Mouse (Mus musculus): ENCODE results near the gene Ppil2.

DNA sequence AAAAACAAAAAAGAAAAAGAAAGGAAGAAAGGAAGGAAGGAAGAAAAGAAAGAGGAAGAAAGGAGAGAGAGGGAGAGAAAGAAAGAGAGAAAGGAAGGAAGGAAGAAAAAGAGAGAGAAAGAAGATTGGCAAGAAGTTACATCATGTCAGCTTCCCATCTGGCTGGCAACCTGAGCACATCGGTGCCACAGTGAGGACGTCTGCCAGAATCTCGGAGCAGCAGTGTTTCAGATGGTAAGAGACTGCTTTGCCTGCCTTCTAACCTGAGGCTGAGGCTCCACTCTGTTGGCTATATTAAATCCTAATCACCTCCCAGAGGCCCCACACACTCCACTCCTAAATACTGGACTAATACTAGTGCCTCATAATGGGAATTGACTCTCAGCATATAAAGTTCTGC is 57.2 kb downstream of the Ppil2 start:
- TF ChIP-seq CTCF (IDR thresholded peaks at IDR 0.05; ENCODE audit: extremely low read depth, insufficient read depth, insufficient read length, insufficient replicate concordance): no peak
- TF ChIP-seq POLR2A (IDR thresholded peaks at IDR 0.05; ENCODE audit: low read depth, low read length): no peak

Measured in spleen, adult 2 months (tissue).